Mouse (Mus musculus) natural killer cell, adult 2 months (primary cell): ENCODE measurements around the gene Depdc5.
"Not testable (repeated sequence)": the region's sequence is repeated elsewhere in the genome, so short reads cannot be mapped to it uniquely, and the experiment has no call there.

Experiments
- DNase-seq, 2 experiments: peaks; one replicate each; pipeline ENCODE4 v3.0.0; 2022; ENCODE audit warnings: low spot score in 2 of 2

Depdc5 gene

DNA sequence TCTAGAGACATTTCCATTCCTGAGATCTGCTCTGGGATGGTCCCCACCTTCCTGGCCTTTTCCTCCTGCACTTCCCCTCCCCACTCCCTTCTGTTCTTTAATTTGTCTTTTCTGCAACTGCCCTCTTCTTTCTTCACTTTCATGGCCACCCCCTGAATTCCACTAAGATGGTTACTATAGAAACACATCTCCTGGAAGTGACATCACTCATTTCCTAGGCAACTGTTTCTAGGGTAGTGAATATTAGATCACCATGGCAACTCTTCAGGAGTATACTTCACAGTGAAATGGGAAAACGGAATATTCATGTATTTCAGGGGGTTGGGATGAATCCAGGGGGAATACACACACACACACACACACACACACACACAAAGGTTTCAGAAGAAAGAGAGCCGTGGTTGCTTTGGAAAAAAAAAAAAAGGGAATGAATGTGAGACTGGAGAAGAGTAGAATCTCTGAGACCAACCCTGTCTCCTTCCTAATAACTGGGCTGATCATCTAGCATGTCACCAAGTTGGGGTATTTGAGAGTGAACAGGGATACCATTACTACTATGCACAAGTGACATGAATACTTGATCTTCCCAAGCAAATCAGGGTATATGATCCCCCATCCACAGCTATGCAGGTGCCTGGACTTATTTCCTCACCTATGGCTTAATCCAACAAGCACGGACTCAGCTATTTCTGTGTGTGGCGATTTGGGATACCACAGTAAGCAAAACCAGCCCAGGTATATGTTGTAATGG, 167.1 kb downstream of the Depdc5 start:
- no peak for DNase-seq

DNA sequence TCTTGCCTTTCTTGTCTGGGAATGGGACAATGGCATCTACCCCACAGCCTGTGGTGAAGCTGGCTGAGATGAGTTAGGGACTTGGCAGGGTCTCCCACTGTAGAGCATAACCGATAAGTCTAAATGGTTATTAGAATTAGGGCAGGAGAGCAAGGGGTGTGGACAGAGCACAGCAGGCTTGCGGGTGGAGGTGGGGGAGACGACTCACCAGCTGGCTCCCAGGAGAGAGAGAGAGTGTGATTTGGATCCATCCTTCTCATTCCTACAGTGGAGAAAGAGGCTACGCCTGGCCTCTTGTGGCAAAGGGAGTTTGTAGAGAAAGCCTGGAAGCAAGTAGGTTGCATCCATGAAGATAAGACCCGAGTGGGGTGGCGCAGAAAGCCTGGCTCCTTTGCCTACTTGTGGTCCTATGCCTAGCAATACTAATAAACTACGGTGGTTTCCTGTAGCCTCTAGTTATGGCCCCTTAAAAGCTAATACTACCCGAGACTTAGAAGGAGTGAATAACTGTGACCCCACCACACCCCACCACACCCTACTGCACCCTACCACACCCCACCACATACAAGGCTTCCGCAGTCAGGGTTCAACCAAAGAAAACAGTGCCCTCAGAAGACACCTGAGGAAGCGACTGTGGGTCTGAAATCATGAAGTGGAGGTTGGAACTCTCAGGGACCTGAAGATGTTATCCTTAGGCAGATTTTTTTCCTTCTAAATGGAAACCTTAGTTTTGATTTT, 168.7 kb downstream of the Depdc5 start:
- no peak for DNase-seq

DNA sequence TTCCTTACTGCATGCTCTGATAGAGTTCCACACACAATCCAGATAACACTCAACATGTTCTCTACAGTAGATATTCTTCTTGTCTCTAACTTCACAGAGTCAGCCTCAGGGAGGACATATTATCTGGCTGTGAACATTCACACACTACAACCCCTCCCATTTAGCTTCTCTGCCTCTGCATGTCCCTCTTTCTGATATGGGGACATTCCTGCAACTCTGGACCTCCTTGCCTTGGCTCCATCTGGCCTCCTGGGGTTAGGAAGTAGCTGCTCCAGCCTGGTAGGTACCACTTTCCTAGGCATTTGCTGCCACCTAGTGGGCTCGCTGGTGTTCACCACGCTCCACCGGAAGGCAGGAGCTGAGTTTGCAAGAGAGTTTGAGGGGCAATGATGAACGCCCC, 169.6 kb downstream of the Depdc5 start:
- peak; percentile 41 to 67 for DNase-seq

DNA sequence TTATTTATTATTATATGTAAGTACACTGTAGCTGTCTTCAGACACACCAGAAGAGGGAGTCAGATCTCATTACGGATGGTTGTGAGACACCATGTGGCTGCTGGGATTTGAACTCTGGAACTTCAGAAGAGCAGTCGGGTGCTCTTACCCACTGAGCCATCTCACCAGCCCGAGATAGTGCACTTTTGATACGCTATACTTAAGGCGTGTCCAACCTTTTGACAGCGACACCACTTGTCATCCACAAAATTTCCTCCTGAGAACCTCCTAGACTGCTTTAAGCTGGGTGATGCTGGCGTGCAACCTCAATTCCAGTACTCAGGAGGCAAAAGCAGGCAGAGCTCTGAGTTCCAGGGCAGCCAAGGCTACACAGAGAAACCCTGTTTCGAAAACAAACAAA, 170.1 kb downstream of the Depdc5 start:
- not testable (repeated sequence) for DNase-seq

DNA sequence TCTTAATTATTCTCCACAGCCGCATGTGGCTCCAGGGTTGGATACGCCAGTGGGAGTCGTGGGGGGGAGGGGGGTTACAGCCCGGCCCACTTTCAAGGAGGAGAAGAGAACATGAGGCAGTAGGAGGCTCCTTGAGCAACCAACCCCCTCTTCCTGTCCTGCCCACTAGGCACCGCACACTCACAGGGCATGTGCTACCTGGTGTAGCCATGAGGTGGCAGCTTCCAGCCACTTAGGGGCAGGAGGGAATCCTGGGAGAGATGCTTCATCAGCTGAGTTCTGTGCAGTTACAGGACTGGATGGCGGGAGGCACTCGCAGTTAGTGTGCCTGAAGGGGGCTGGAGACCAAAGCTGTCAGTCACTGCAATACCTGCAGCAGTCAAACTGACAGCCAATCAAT, 170.6 kb downstream of the Depdc5 start:
- DNase-seq, result no peak

DNA sequence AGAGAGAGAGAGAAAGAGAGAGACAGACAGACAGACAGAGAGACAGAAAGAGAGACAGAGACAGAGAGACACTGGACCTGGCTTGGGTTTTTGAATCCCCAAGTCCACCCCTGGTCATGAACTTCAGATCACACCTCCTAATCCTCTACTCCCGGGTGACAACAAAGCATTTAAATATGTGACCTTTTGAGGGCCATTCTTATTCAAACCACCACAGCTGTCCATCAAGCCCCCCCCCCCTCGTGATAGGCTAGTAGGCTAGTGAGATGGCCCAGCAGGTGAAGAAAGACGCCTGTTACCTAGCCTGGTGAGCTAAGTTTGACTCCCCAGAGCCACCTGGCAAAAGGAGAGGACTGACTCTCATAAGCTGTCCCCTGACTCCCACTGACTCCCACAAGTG, 171.4 kb downstream of the Depdc5 start:
- DNase-seq, result no peak

DNA sequence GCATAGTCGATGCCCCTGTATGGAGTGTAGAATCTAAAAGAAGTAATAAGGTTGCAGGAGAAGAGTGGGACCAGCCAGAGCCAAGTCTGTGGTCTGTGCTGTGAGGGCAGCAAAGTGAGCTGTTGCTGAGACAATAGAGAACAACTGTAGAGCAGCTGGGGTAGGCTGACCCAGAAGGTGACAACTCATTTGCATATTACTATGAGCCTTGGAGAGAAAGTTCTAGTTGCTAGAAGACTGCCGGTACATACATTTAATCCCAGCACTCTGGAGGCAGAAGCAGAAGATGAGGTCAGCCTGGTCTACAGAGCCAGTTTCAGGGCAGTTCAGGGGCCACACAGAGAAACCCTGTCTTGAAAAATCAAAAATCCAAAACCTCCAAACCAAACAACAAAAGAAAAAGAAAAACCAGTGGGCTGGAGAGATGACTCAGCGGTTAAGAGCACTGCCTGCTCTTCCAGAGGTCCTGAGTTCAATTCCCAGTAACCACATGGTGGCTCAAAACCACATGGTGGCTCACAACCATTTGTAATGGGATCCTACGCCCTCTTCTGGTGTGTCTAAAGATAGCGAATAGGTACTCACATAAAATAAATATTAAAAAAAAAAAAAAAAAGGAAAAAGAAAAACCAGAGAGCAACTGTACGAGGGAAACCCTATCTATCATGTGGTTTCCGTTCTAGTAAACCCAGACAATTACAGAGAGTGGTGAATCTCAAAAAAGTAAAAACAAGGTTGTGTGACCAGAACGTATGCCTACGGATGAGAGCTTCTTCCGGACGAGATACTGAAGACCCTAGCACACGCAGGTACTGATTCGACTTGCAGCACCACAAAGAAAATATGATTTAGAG, 175.4 kb downstream of the Depdc5 start:
- DNase-seq, result no peak

DNA sequence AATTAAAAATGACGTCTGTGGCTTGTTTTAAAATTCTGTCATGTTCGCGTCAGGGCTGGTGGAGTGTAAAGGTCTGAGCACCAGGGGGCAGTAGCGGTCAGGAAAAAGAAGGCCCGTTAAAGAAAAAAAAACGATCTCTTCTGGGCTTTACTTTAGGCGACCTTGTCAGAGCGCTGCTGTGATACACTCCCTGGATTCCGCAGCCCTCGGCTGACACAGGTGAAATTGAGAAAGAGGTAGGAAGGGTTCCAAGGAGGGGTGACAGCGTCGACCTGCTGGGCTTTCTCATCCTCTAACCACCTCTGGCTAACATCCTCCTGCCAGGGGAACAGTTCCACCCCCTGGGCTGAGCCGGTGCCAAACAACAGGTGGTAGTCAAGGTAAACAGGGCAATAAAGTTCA, 176.0 kb downstream of the Depdc5 start:
- peak; percentile 55 to 71 for DNase-seq

DNA sequence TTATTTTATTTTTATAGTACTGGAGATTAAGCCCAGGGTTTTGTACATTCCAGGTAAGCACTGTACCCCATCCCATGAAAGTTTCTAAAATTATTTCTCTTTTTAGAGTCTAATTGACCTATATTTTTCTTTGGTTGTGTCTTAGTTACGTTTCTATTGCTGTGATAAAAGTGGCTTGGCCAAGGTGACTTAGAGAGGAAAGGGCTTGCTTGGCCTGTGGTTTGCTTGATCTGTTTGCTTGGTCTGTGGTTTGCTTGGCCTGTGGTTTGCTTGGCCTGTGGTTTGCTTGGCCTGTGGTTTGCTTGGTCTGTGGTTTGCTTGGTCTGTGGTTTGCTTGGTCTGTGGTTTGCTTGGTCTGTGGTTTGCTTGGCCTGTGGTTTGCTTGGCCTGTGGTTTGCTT, 177.2 kb downstream of the Depdc5 start:
- DNase-seq, result not testable (repeated sequence)

DNA sequence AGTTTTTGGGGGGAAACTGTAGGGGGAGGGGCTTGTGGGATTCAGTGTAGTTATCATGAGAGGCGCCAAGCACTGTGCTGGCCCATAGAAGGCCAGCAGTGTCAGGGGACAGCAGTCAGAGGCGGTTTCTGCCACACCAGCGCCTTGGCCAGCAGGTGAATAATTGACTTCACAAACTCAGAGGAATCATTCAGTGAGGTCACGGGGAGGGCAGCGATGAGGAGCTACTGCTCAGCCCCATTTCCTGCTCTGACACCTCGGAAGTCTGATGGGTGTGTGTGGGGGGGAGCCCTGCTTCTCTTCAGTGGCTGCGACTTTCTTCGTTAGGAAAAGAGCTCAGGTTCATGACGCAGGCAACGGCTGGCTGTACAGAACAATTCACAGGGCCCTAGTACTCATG, 179.9 kb downstream of the Depdc5 start:
- peak in 1 of 2 experiments; percentile 18 for DNase-seq
